Mouse (Mus musculus) v-Abl transformed pro-B cells (cell line): ENCODE measurements around the gene Me1.

ENCODE experiments used
- in situ Hi-C, 2 experiments: fragments of 400-800 bp; cut with MboI; formaldehyde crosslinking; loops; one replicate each; pipeline ENCODE4 v1.15.1; 2025; ENCODE audit not compliant: unreplicated experiment in 2 of 2

Me1 gene

GRCm38 (mm10) chr9:86661679-86662078 lies 34.1 kb downstream of the Me1 start:
- in situ Hi-C loops, result no loop called here

GRCm38 (mm10) chr9:86661266-86661665 lies 34.5 kb downstream of the Me1 start:
- in situ Hi-C loops, result no loop called here

DNA sequence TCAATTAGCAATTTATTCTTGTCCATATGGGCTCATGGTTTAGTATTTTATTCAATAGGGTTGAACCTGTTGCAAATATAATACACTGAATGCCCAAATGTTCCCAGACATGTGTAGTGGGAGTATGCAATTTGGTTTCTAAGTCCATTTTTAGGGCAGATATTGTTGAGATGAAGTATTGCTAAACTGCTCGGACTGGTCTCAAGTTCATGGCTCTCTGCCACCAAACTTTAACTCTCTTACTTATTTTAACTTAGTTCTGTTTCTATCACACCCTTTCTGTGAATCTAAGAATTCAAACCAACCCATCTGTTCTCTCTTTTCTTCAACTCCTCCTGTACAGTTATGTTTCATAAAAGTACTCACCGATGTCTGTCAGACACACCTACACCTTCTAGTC lies 35.4 kb downstream of the Me1 start:
- in situ Hi-C loops, result no loop called here

DNA sequence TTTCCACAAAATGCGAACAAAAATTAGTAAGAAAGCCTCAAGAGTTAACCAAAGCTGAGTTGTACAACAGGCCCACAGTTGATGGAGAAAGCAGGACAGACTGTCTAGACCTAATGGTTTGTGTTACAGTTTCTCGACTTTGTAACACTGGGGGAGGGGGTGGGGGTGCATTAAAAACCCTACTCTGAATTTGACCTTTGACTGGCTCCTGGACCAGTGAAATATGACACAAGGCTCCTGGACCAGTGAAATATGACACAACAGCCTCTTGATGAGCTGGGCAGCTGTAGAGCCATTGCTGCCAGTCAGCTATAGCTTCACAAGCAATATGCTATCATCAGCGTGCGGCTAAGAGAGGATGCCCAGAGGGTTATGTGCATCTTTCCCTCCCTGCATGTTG lies 37.4 kb downstream of the Me1 start:
- in situ Hi-C loops, result no loop called here

GRCm38 (mm10) chr9:86652194-86652593 lies 43.6 kb downstream of the Me1 start:
- in situ Hi-C loops, result no loop called here

DNA sequence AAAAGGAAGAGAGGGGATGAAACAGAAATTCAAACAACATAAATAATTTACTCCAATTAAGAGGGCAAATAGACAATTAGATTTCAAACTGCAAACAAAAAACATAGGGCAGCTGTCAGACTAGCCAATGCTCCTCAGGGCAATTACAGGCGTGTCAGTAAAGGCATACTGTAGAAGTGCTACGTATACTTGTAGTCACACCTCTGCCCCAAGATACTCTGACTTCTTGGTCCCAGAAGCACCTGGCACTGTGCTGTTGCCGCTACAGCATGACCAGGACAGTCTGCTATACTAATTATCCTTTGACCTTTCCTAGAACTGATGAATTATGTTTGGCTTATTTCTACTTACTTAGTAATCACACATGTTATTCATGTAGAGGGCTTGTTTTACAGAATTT lies 44.5 kb downstream of the Me1 start:
- in situ Hi-C loops, result no loop called here

DNA sequence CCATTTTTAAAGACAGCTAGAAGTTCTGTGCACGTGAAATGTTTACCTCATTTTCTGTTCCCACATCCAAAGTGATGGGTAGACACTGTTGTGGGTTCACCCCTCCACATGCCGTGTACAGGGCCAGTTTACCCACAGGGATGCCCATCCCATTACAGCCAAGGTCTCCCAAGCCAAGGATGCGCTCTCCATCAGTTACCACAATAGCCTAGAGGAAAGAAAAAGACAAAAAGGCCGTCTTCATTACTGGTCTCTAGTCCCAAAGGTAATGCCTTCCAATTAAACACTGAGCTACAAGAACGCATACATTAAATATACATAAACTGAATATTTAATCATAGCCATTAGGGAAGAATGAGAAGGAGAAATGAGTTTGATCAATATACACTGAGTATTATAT lies 44.9 kb downstream of the Me1 start:
- in situ Hi-C loops, result no loop called here

DNA sequence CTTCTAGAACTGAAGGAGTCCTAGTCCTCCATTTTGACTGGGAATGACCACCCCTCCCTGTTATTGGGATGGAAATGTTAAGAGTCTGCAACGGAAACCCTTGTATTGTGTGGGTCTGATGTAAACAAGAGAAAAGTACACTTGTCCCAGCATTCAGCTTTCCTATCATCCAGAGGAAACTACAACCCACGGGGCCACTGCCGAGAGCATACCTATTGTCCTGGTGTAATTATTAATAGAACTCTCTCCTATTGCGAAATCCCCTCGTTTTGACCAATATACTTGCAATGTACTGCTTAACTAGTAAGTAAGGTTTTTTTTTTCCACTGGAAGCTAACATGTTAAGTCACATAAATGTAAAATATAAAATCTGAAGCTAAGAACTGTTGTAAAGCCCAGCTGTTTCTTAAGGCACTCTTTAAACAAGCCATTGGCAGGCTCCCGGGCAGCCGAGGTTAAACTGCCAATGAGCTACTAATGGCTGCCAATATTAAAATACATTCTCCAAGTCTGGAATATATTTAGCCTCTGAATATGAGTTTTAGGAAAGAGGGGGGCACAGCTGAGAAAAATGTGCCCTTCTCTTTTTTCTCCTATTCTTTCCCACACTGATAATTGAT lies 47.7 kb downstream of the Me1 start:
- in situ Hi-C loops, result no loop called here

DNA sequence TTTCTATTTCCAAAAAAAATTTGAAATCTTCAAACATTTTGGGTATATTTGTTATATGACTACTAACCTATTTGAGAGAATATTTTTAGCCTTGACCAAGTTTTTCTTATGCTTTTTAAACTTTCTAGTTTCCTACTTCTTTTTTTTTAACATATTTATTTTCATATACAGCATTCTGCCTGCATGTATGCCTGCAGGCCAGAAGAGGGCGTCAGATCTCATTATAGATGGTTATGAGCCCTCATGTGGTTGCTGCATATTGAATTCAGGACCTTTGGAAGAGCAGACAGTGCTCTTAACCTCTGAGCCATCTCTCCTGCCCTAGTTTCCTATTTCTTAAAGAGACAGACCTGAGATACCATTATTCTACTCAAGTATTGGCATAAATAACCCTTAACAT lies 48.9 kb downstream of the Me1 start:
- in situ Hi-C loops, result no loop called here

DNA sequence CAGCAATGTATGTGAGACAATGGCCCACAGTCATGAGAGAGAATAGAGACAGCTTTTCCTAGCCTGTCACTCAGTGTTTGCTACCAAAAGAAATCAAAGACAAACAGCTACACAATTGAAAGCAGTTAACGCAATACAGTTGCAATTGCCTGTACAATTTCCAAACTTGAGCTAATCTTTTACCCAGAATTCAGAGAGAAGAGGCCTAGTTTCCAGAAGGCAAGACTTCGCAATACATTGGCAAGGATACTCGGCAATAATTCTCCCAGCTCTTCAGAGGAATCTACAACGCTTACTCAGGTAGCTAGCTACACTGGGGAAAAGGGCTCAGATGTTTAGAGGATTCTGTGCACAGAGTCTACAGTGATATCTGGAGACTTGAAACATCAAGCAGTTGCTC lies 52.3 kb downstream of the Me1 start:
- in situ Hi-C loops, result no loop called here

GRCm38 (mm10) chr9:86638771-86639170 lies 57.0 kb downstream of the Me1 start:
- in situ Hi-C loops, result no loop called here

- in situ Hi-C loops, result no loop called here
Measured at GRCm38 (mm10) chr9:86631153-86631552, 64.6 kb downstream of the Me1 start.

GRCm38 (mm10) chr9:86630352-86630931 lies 65.3 kb downstream of the Me1 start:
- in situ Hi-C loops, result no loop called here

DNA sequence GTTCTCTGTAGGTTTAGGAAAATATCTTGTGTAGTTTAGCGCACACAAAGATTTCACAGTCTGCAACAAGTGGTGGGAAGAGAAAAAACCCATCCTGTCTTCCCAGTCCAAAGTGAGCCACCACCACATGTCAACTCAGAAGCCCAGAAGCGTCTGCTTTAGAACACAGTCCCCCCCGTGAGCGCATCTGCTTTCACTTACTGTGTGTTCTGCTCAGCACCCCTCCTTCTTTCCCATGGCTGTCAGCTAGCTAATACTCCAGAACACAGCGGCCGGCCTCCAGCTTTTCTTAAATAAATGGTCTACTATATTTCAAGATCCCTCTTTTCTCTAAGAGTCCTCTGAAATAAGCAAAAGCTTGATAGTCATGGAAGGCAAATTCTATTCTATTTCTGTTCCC lies 66.4 kb downstream of the Me1 start:
- in situ Hi-C loops, result no loop called here

- in situ Hi-C loops, result no loop called here
Measured at GRCm38 (mm10) chr9:86627745-86628496, 67.8 kb downstream of the Me1 start.

DNA sequence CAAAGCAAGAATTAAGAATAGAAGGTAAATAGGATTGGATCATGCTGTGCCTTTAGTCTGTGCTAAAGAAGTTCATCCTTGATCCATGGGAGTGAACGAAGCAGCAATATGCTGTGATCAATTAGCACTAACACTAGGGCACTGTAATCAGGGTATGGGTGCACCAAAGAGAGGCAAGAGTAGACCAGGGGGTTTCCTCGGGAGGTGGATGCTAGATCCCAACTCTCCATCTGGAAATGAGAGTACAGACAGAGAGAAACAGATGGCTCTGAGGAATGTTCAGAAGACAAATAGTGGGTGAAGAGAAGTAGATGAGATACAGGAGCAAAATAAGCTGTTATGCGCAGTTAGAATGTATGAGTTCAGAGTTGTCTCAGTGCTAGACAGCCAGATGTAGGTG lies 68.8 kb downstream of the Me1 start:
- in situ Hi-C loops, result no loop called here

GRCm38 (mm10) chr9:86624781-86625180 lies 71.0 kb downstream of the Me1 start:
- in situ Hi-C loops, result no loop called here

GRCm38 (mm10) chr9:86624039-86624438 lies 71.7 kb downstream of the Me1 start:
- in situ Hi-C loops, result no loop called here

- in situ Hi-C loops, result no loop called here
Measured at GRCm38 (mm10) chr9:86622062-86622461, 73.7 kb downstream of the Me1 start.

DNA sequence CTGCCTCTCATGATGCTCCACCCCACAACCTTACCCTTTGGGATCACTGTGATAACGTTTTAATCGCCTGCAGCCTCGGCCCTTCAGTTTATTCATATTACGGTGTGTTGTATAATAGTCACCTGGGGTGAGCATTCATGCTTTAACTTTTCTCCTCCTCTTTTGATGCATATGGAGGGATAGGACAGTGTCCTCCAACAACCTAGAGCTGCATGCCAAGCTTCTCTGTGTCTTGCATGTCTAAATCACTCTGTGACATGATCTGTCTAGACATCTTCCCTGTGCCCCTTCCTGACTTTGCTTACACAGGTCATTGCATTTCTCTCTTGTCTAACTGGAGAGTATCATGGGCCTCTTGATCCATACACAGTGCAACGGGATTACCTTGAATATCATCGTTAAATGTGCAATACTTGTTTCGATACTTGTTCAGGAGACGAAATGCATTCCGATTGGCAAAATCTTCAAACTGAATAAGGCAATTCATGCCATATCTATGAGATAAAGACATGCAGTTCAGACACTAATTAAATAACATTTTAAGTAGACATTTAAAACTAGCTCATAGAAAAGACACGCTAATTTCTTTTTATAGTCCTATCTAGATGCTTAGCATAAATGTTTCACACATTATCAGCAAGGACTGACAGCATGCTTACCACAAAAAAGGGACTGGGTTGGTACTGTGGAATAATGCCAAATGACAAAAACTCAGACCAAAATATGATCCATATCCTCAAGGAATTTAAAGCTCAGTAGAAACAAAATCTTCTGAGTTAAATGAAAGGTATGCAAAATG lies 76.2 kb downstream of the Me1 start:
- in situ Hi-C loops, result no loop called here

GRCm38 (mm10) chr9:86617837-86618492 lies 77.8 kb downstream of the Me1 start:
- in situ Hi-C loops, result no loop called here
